Mouse (Mus musculus): ENCODE results near the gene 1810049J17Rik.

GRCm38 (mm10) chr15:12298231-12298737, 23.4 kb downstream of the 1810049J17Rik start:
- no peak for TF ChIP-seq POLR2A (IDR thresholded peaks at IDR 0.05; ENCODE audit: extremely low read depth, insufficient read depth, low read length)
- TF ChIP-seq CTCF (IDR thresholded peaks at IDR 0.05; ENCODE audit: low read depth, low read length) = no peak

Measured in liver, adult 2 months (tissue).